Mouse (Mus musculus) gastrocnemius, postnatal 10 days (tissue): Measurements from ENCODE around the gene Anapc7. TPM values are rescaled to one million over a fixed set of nuclear protein-coding genes. Genes with fewer than 3 reads are reported as not detected.
"Not testable (repeated sequence)": the region's sequence is repeated elsewhere in the genome, so short reads cannot be mapped to it uniquely, and the experiment has no call there.

Experiments
- DNase-seq: peaks from one replicate; pipeline ENCODE4 v3.0.0; 2021; ENCODE audit warnings: mixed read lengths
- total RNA-seq, 2 experiments: library from RNA; stranded (reverse); gene quantifications; 2 replicates each; pipeline ENCODE4 v1.2.3; 2021

Anapc7 gene
- total RNA-seq, 2 experiments from 2014 or later = 21.5 to 25.4 TPM

DNA sequence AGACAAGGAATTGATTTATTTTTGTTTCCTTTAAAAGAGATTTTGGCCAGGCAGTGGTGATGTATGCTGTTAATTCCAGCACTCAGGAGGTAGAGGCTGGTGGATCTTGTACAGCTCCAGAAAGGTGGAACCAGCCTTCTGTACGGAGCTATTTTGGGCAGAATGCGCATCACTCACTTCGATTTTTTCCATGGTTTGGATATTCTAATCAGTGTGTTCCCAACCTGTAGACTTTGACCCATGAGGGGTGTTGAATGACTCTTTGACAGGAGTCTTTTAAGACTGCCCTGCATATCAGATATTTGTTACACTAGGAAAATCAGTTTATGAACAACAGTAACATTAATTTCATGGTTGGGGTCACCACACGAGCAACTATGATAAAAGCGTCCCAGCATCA lies 29.8 kb downstream of the Anapc7 start:
- no peak for DNase-seq

- no peak for DNase-seq
Measured at GRCm38 (mm10) chr5:122452194-122452593, 30.7 kb downstream of the Anapc7 start.

DNA sequence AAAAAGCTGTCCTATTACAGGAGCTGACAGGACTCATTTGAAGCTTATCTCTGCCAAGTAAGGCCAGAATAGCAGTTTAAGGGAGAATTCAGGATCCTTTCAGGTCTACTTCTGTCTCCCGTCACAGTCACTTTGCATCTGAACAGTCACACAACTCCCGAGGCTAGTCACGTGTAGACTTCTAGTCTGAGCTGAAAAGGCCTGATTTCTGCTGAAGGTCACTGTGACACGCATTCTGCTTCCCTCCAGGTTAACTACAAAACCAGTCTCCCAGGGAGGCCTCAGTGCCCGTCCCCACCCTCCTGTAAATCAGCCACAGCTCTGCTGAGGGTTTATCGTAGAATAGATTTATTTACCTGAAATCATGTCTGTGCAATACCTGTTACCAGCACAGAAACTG lies 31.7 kb downstream of the Anapc7 start:
- no peak for DNase-seq

- no peak for DNase-seq
Measured at GRCm38 (mm10) chr5:122454442-122454841, 32.9 kb downstream of the Anapc7 start.

DNA sequence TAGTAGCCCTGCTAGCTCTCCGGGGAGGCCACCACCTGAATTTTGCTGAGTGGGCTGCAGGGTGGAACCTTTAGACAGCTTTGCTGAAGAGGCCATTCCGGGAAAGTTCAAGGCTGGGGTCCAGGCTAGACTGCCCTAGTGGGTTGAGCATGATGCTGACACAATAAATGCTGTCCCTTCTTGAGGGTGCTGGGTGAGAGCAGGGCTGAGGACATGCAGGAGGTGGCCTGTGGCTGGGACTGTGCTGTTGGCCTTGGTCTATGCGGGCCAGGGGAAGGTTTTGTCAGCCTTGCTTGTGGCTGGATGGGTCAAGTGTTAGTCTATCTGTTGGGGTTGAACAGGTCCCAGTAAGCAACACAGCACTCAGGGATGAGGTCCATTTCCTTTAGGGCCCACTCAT lies 33.4 kb downstream of the Anapc7 start:
- DNase-seq = no peak

GRCm38 (mm10) chr5:122455584-122455983 lies 34.1 kb downstream of the Anapc7 start:
- DNase-seq = no peak

- not testable (repeated sequence) for DNase-seq
Measured at GRCm38 (mm10) chr5:122457054-122457453, 35.6 kb downstream of the Anapc7 start.

- no peak for DNase-seq
Measured at GRCm38 (mm10) chr5:122458066-122458465, 36.6 kb downstream of the Anapc7 start.

DNA sequence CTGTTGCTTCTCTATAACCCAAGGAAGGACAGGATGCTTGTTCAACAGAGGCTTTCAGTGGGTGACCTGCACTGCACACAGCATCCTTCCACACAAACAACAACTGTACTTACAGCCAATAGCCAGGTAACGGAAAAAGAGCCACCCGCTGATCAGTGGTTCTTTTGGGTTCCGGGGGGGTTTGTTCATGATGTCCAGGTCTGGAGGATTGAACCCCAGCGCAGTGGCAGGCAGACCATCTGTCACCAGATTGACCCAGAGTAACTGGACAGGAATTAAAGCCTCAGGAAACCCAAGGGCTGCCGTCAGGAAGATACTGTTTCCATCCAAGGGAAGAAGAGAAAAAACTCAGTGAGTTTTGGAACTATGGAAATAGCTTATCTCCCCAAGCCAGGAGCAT lies 37.8 kb downstream of the Anapc7 start:
- DNase-seq = no peak

GRCm38 (mm10) chr5:122460656-122461055 lies 39.2 kb downstream of the Anapc7 start:
- no peak for DNase-seq

- no peak for DNase-seq
Measured at GRCm38 (mm10) chr5:122461431-122461830, 39.9 kb downstream of the Anapc7 start.

GRCm38 (mm10) chr5:122471658-122472057 lies 50.2 kb downstream of the Anapc7 start:
- no peak for DNase-seq

GRCm38 (mm10) chr5:122474643-122475363 lies 53.3 kb downstream of the Anapc7 start:
- DNase-seq = no peak

GRCm38 (mm10) chr5:122476078-122476477 lies 54.6 kb downstream of the Anapc7 start:
- no peak for DNase-seq

DNA sequence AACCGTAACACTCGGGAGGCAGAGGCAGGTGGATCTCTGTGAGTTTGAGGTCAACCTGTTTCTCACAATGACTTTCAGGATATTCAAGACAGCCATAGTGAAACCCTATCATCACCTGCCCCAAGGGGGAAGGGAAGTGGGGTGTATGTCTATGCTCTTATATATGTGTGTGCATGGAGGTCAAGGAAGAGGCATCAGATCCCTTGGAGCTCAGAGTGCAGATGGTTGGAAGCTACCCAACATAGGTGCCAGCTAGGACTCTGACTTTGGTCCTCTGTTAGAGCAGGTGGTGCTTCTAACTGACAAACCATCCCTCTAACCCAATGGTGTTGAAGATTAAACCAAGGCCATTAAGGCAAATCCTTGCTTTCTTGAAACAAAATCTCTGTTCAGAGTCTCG lies 56.0 kb downstream of the Anapc7 start:
- DNase-seq = no peak

DNA sequence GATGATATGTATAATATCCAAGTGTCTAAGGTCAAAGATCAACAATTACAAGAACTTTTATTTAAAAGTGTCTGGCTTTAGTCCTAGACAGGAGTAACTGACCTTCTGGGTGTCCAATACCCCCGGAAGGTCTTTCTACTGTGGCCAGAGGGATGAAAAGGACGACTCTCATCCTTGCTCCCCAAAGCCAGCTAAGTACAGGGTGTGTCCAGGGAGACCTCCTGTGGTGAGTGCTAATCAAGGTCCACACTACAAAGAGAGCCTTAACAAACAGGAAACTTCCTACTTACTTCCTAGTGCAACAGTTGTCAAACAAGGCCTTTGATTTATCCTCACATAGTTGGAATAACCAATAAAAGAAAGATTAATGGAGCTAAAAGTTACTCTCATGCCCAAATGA lies 57.6 kb downstream of the Anapc7 start:
- no peak for DNase-seq

GRCm38 (mm10) chr5:122481844-122482243 lies 60.4 kb downstream of the Anapc7 start:
- no peak for DNase-seq

DNA sequence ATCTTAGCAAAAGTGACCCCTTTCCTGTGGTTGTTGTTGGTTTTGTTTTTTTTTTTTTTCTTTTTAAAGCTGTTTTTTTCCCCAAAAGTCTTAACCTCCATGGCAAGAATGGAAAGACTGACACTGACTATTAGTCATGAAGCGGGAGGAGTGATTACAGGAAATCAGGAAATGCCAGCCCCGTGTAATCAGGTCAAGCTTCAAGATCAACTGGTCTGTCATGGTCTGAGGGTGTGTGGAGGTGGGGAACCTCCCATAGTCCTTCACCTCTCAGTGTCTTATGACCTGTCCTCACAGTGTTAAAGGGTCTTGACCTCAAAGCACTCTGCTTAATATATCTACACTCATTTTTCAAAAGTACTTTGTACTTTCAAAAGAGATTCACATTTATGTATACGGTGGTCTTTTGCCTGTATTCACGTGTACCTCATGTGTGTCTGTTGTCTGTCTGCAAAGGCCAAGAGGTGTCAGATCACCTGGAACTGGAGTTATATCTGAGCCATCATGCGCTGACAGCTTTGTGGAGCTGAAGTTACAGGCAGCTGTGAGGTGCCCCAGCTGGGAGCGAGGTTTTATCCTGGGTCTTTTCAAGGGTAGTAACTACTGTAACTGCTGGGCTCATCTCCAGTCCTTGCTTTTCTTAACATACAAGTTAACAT lies 61.4 kb downstream of the Anapc7 start:
- DNase-seq = no peak

DNA sequence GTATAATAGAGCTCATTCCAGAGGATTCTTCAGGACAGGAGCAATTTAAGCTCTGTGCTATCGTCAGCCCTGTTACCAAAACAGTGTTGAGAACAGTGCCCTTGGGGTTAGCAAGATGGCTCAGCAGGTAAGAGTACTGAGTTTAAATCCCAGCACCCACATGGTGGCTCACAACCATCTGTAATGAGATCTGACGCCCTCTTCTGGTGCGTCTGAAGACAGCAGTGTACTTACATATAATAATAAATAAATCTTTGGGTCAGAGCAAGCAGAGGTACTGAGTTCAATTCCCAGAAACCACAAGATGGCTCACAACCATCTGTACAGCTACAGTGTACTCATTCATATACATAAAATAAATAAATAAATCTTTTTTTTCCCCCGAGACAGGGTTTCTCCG lies 64.8 kb downstream of the Anapc7 start:
- not testable (repeated sequence) for DNase-seq

GRCm38 (mm10) chr5:122487825-122488224 lies 66.3 kb downstream of the Anapc7 start:
- no peak for DNase-seq

- no peak for DNase-seq
Measured at GRCm38 (mm10) chr5:122490148-122490547, 68.7 kb downstream of the Anapc7 start.

DNA sequence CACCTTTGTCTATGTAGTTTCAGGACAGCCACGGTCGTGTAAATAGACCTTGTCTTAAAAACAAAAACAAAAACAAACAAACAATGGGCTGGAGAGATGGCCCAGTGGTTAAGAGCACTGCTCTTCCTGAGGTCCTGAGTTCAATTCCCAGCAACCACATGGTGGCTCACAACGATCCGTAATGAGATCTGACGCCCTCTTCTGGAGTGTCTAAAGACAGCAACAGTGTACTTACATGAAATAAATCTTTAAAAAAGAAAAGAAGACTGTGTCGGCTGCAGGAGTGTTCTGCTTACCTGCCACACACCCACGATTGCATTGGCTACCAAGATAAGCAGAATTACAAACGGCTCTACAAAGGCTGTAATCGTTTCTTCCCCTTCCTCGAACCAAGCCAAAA lies 69.9 kb downstream of the Anapc7 start:
- DNase-seq = no peak

- DNase-seq = no peak
Measured at GRCm38 (mm10) chr5:122493035-122493434, 71.5 kb downstream of the Anapc7 start.

- DNase-seq = no peak
Measured at GRCm38 (mm10) chr5:122494449-122494848, 73.0 kb downstream of the Anapc7 start.
